Mouse (Mus musculus): ENCODE results near the gene Cyp26b1. TPM values are rescaled to one million over a fixed set of nuclear protein-coding genes. Genes with fewer than 3 reads are reported as not detected.

Cyp26b1 gene
- polyA plus RNA-seq, 1 experiment: 2.4 TPM

DNA sequence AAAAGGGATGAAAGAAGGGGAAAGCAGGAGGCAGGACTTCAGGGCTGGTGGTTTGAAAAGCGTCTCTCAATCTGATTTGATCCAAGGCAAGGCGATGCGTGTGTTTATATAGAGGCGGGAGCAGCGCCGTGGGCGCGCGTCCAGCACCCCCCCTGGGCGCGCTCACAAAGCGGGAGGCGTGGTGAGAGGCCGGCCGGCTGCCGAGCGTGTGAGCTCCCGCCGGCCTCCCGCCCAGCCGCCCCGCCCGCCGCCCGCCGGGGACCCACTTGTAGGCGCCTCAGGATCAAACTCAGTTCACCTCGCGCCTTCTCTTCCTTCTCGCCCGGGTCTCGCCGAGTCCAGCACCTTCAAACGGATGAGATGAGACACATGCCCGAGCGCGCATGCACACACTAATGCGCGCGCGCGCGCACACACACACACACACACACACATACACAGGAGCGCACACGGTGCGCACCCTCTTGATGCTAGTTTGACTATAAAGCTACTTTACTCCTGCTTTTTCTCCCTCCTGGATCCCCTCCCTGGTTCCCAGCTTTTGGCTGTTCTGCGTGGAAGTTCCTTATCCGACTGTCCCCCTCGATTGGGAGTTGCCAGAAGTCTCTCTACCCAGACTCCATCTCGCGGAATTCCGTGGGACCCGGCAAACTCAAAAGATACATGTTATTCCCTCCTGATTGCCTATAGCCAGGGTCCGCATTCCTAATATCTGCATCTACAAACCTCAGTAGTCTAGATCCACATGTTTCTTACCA is 4.6 kb downstream of the Cyp26b1 start:
- H3K79me2 ChIP-seq (ENCODE audit: control insufficient read depth, insufficient read depth): no peaks in the 10 kb centered on the region
- H3ac ChIP-seq (ENCODE audit: control insufficient read depth, insufficient read length): peak overlapping the region; percentile 23
- peaks cover 66% of the 10 kb centered on the region for H3K27me3 ChIP-seq (ENCODE audit: control insufficient read depth, insufficient read depth, insufficient read length)
- H3K36me3 ChIP-seq (ENCODE audit: control insufficient read depth, insufficient read depth): no peaks in the 10 kb centered on the region
- H3K4me2 ChIP-seq (ENCODE audit: low read depth): peak overlapping the region; percentile 99
- H3K4me3 ChIP-seq: peak overlapping the region; percentile 24
- TF ChIP-seq TCF3 (IDR thresholded peaks at IDR 0.05; ENCODE audit: insufficient read length, low read depth) (no peak), MYOD1 (IDR thresholded peaks at IDR 0.05; ENCODE audit: control insufficient read depth in 1 of 3, insufficient read length in 2 of 3, low read depth in 2 of 3) (no peak), REST (IDR thresholded peaks at IDR 0.05; ENCODE audit: insufficient read depth, insufficient read length) (no peak), POLR2AphosphoS2 (IDR thresholded peaks at IDR 0.05; ENCODE audit: insufficient read length, low read depth) (no peak), SRF (IDR thresholded peaks at IDR 0.05; ENCODE audit: control insufficient read depth, insufficient read length, low read depth) (no peak), E2F4 (IDR thresholded peaks at IDR 0.05; ENCODE audit: insufficient read depth) (no peak), MYOG (IDR thresholded peaks at IDR 0.05; ENCODE audit: control insufficient read depth in 1 of 3, insufficient read depth in 1 of 3, insufficient read length in 2 of 3, low read depth in 2 of 3) (no peak), TCF12 (IDR thresholded peaks at IDR 0.05; ENCODE audit: insufficient read depth, poor library complexity, severe bottlenecking) (no peak), CEBPB (IDR thresholded peaks at IDR 0.05; ENCODE audit: insufficient read depth, poor library complexity, severe bottlenecking) (no peak), MAX (IDR thresholded peaks at IDR 0.05; ENCODE audit: low read depth) (no peak), USF1 (IDR thresholded peaks at IDR 0.05; ENCODE audit: low read depth) (no peak), POLR2A (IDR thresholded peaks at IDR 0.05; ENCODE audit: insufficient read length, low read depth) (no peak)

DNA sequence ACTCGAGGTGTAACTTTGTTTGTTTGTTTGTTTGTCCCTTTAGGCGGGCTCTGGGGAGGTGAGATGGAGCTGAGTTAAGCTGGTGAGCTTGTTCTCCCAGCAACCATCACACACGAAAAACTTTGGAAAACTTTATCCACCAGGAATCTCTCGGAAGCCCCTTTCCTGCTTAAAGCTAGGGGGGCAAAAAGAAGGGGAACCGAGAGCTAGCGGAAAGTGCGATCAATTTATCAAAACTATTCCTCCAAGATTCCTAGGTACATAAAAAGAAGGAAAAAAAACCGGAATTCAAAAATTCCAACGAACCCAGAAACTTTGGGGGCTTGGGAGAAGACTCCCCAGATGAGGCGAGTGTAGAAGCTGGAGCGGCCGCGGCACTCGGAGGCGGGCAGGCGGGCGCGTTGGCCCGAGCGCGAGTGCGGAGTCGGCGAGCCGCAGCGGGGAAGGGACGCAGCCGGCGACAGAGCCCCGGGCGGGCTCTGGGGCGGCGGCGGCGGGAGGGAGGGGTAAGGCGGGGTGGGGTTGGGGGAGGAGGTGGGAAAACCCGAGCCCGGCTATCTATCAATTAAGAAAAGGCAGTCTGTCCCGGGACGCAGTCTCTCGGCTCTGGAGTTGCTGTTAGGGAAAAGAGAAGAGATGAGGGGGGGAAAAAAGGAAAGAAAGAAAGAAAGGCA is 5.3 kb downstream of the Cyp26b1 start:
- Histone ChIP-seq H3K4me2 (ENCODE audit: low read depth) (peak overlapping the region; percentile 99), H3ac (ENCODE audit: control insufficient read depth, insufficient read length) (peak overlapping the region; percentile 23), H3K79me2 (ENCODE audit: control insufficient read depth, insufficient read depth) (no peaks in the 10 kb centered on the region), H3K36me3 (ENCODE audit: control insufficient read depth, insufficient read depth) (no peaks in the 10 kb centered on the region), H3K27me3 (ENCODE audit: control insufficient read depth, insufficient read depth, insufficient read length) (peaks cover 73% of the 10 kb centered on the region), H3K4me3 (peak overlapping the region; percentile 24)
- TF ChIP-seq CEBPB (IDR thresholded peaks at IDR 0.05; ENCODE audit: insufficient read depth, poor library complexity, severe bottlenecking) (no peak), MYOD1 (IDR thresholded peaks at IDR 0.05; ENCODE audit: control insufficient read depth in 1 of 3, insufficient read length in 2 of 3, low read depth in 2 of 3) (no peak), USF1 (IDR thresholded peaks at IDR 0.05; ENCODE audit: low read depth) (no peak), TCF3 (IDR thresholded peaks at IDR 0.05; ENCODE audit: insufficient read length, low read depth) (no peak), POLR2A (IDR thresholded peaks at IDR 0.05; ENCODE audit: insufficient read length, low read depth) (no peak), POLR2AphosphoS2 (IDR thresholded peaks at IDR 0.05; ENCODE audit: insufficient read length, low read depth) (no peak), MYOG (IDR thresholded peaks at IDR 0.05; ENCODE audit: control insufficient read depth in 1 of 3, insufficient read depth in 1 of 3, insufficient read length in 2 of 3, low read depth in 2 of 3) (no peak), E2F4 (IDR thresholded peaks at IDR 0.05; ENCODE audit: insufficient read depth) (no peak), MAX (IDR thresholded peaks at IDR 0.05; ENCODE audit: low read depth) (no peak), REST (IDR thresholded peaks at IDR 0.05; ENCODE audit: insufficient read depth, insufficient read length) (no peak), SRF (IDR thresholded peaks at IDR 0.05; ENCODE audit: control insufficient read depth, insufficient read length, low read depth) (no peak), TCF12 (IDR thresholded peaks at IDR 0.05; ENCODE audit: insufficient read depth, poor library complexity, severe bottlenecking) (no peak)

DNA sequence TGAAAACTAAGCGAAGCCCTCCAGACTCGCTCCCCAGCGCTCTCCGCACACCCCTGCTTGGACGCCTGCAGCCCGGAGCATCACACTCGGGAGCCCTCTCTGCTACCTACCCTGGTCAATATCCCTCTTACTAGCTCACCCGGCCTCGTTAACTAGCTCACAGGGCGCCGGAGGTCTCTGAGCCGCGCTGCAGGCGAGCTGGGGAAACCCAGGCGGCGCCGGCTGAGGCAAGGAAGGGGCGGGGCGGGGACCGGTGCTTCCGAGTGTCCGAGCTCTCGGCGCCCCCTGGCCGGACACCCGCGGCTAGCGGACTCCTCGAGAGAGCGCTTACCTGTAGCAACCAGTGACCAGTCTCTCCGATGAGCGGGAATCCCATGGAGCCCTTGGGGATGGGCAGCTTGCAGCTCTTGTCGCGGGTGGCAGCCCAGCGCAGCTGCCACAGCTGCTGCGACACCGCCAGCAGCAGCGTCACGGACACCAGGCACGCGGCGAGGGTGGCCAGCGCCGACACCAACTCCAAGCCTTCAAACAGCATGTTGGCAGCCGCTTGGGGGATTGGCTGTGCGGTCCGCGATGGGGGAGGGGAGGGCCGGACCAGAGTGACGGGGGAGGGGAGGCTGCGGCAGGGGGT is 6.1 kb downstream of the Cyp26b1 start:
- Histone ChIP-seq H3K4me2 (ENCODE audit: low read depth) (peak overlapping the region; percentile 99), H3K36me3 (ENCODE audit: control insufficient read depth, insufficient read depth) (no peaks in the 10 kb centered on the region), H3K79me2 (ENCODE audit: control insufficient read depth, insufficient read depth) (no peaks in the 10 kb centered on the region), H3ac (ENCODE audit: control insufficient read depth, insufficient read length) (no peak overlapping the region), H3K4me3 (peak overlapping the region; percentile 24), H3K27me3 (ENCODE audit: control insufficient read depth, insufficient read depth, insufficient read length) (peaks cover 77% of the 10 kb centered on the region)
- TF ChIP-seq POLR2A (IDR thresholded peaks at IDR 0.05; ENCODE audit: insufficient read length, low read depth) (no peak), MYOG (IDR thresholded peaks at IDR 0.05; ENCODE audit: control insufficient read depth in 1 of 3, insufficient read depth in 1 of 3, insufficient read length in 2 of 3, low read depth in 2 of 3) (peak; percentile 82 to 98 (median 96)), POLR2AphosphoS2 (IDR thresholded peaks at IDR 0.05; ENCODE audit: insufficient read length, low read depth) (no peak), SRF (IDR thresholded peaks at IDR 0.05; ENCODE audit: control insufficient read depth, insufficient read length, low read depth) (no peak), REST (IDR thresholded peaks at IDR 0.05; ENCODE audit: insufficient read depth, insufficient read length) (no peak), TCF3 (IDR thresholded peaks at IDR 0.05; ENCODE audit: insufficient read length, low read depth) (peak; percentile 98), CEBPB (IDR thresholded peaks at IDR 0.05; ENCODE audit: insufficient read depth, poor library complexity, severe bottlenecking) (no peak), MAX (IDR thresholded peaks at IDR 0.05; ENCODE audit: low read depth) (no peak), MYOD1 (IDR thresholded peaks at IDR 0.05; ENCODE audit: control insufficient read depth in 1 of 3, insufficient read length in 2 of 3, low read depth in 2 of 3) (peak in 2 of 3 experiments; percentile 73 to 93), TCF12 (IDR thresholded peaks at IDR 0.05; ENCODE audit: insufficient read depth, poor library complexity, severe bottlenecking) (no peak), E2F4 (IDR thresholded peaks at IDR 0.05; ENCODE audit: insufficient read depth) (no peak), USF1 (IDR thresholded peaks at IDR 0.05; ENCODE audit: low read depth) (no peak)

DNA sequence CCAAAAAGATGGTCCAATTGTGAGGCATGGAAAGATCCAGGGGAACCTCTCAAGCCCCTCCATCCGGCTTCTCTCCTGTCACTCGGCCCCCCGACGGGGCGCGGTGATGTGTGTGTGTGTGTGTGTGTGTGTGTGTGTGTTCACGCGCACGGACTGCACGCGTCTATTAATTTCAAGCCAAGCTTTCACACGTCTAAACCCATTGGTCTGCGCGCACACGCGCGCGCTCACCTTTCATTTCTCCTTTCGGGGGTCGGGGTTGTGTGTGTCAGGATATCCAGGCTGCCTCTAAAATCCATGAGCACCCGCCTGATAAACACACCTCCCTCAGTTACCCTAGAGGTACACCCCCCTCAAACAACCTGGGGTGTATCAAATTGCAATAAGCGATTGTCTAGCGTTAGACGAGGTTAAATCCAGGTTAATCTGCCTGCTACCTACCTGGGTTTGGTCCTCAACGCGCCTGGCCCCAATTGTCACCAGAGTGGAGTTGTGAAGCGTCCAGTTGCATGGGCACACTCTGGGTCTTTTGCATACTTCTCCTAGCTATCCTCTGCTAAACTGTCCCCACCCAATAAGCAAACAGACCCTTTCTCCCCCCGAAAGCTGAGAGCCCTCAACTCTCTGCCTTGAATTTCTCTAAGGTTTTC is 7.0 kb downstream of the Cyp26b1 start:
- no peak overlapping the region for H3ac ChIP-seq (ENCODE audit: control insufficient read depth, insufficient read length)
- H3K4me3 ChIP-seq: peak overlapping the region; percentile 24
- TF ChIP-seq MAX (IDR thresholded peaks at IDR 0.05; ENCODE audit: low read depth): no peak
- TF ChIP-seq POLR2A (IDR thresholded peaks at IDR 0.05; ENCODE audit: insufficient read length, low read depth): no peak
- no peak for TF ChIP-seq REST (IDR thresholded peaks at IDR 0.05; ENCODE audit: insufficient read depth, insufficient read length)
- no peak for TF ChIP-seq MYOD1 (IDR thresholded peaks at IDR 0.05; ENCODE audit: control insufficient read depth in 1 of 3, insufficient read length in 2 of 3, low read depth in 2 of 3)
- TF ChIP-seq USF1 (IDR thresholded peaks at IDR 0.05; ENCODE audit: low read depth): no peak
- no peak for TF ChIP-seq TCF3 (IDR thresholded peaks at IDR 0.05; ENCODE audit: insufficient read length, low read depth)
- no peak for TF ChIP-seq CEBPB (IDR thresholded peaks at IDR 0.05; ENCODE audit: insufficient read depth, poor library complexity, severe bottlenecking)
- TF ChIP-seq TCF12 (IDR thresholded peaks at IDR 0.05; ENCODE audit: insufficient read depth, poor library complexity, severe bottlenecking): no peak
- no peak for TF ChIP-seq POLR2AphosphoS2 (IDR thresholded peaks at IDR 0.05; ENCODE audit: insufficient read length, low read depth)
- TF ChIP-seq SRF (IDR thresholded peaks at IDR 0.05; ENCODE audit: control insufficient read depth, insufficient read length, low read depth): no peak
- no peak for TF ChIP-seq E2F4 (IDR thresholded peaks at IDR 0.05; ENCODE audit: insufficient read depth)
- no peaks in the 10 kb centered on the region for H3K36me3 ChIP-seq (ENCODE audit: control insufficient read depth, insufficient read depth)
- peaks cover 83% of the 10 kb centered on the region for H3K27me3 ChIP-seq (ENCODE audit: control insufficient read depth, insufficient read depth, insufficient read length)
- H3K4me2 ChIP-seq (ENCODE audit: low read depth): peak overlapping the region; percentile 99
- no peaks in the 10 kb centered on the region for H3K79me2 ChIP-seq (ENCODE audit: control insufficient read depth, insufficient read depth)
